Mouse (Mus musculus) lung, postnatal 10 days (tissue): Measurements from ENCODE around the gene Cd79a.

Experiments
- DNase-seq: peaks from one replicate; pipeline ENCODE4 v3.0.0; 2021

Gene Cd79a

GRCm38 (mm10) chr7:24897224-24897623 lies at the start of gene Cd79a:
Cd79a (plus strand) TSS chr7:24897381.
- no peak for DNase-seq

GRCm38 (mm10) chr7:24850162-24850561 lies 47.0 kb upstream of the Cd79a start:
- DNase-seq: no peak

- no peak for DNase-seq
These were observed 46.3 kb upstream of the Cd79a start for GRCm38 (mm10) chr7:24850899-24851303.

GRCm38 (mm10) chr7:24851596-24852325 lies 45.4 kb upstream of the Cd79a start:
- no peak for DNase-seq

- DNase-seq: no peak
These were observed 44.5 kb upstream of the Cd79a start for GRCm38 (mm10) chr7:24852557-24853232.

- DNase-seq: no peak
These were observed 44.0 kb upstream of the Cd79a start for GRCm38 (mm10) chr7:24853233-24853563.

GRCm38 (mm10) chr7:24853695-24854094 lies 43.5 kb upstream of the Cd79a start:
- no peak for DNase-seq

GRCm38 (mm10) chr7:24856460-24857120 lies 40.6 kb upstream of the Cd79a start:
- no peak for DNase-seq

GRCm38 (mm10) chr7:24859234-24859633 lies 37.9 kb upstream of the Cd79a start:
- no peak for DNase-seq

- no peak for DNase-seq
These were observed 35.3 kb upstream of the Cd79a start, which contains the start of gene Gm9844 for GRCm38 (mm10) chr7:24861913-24862312. Gm9844 (plus strand) TSS chr7:24862213.

- DNase-seq: no peak
These were observed 34.3 kb upstream of the Cd79a start for GRCm38 (mm10) chr7:24862853-24863252.

GRCm38 (mm10) chr7:24864156-24864555 lies 33.0 kb upstream of the Cd79a start:
- DNase-seq: no peak

GRCm38 (mm10) chr7:24869080-24869479 lies 28.1 kb upstream of the Cd79a start:
- DNase-seq: no peak

GRCm38 (mm10) chr7:24869532-24870165 lies 27.5 kb upstream of the Cd79a start, which contains the start of the genes Lypd4 and Dmrtc2:
Lypd4 (minus strand) TSS chr7:24869941.
Dmrtc2 (plus strand) TSS chr7:24870057.
- DNase-seq: no peak

- DNase-seq: no peak
These were observed 19.6 kb upstream of the Cd79a start for GRCm38 (mm10) chr7:24877588-24877987.

- no peak for DNase-seq
These were observed 17.6 kb upstream of the Cd79a start for GRCm38 (mm10) chr7:24879620-24880019.

GRCm38 (mm10) chr7:24882416-24883199 lies 14.6 kb upstream of the Cd79a start:
- DNase-seq: no peak

- DNase-seq: peak; percentile 100
These were observed 13.1 kb upstream of the Cd79a start, which contains the start of gene Rps19 for GRCm38 (mm10) chr7:24883896-24884692. Rps19 (plus strand) TSS chr7:24884371.

GRCm38 (mm10) chr7:24884693-24885291 lies 12.4 kb upstream of the Cd79a start:
- DNase-seq: peak; percentile 59

- DNase-seq: no peak
These were observed 11.5 kb upstream of the Cd79a start for GRCm38 (mm10) chr7:24885468-24886307.
